Mouse (Mus musculus): ENCODE measurements around the gene Manba.
"Not testable (repeated sequence)": the region's sequence is repeated elsewhere in the genome, so short reads cannot be mapped to it uniquely, and the experiment has no call there.

Manba gene

DNA sequence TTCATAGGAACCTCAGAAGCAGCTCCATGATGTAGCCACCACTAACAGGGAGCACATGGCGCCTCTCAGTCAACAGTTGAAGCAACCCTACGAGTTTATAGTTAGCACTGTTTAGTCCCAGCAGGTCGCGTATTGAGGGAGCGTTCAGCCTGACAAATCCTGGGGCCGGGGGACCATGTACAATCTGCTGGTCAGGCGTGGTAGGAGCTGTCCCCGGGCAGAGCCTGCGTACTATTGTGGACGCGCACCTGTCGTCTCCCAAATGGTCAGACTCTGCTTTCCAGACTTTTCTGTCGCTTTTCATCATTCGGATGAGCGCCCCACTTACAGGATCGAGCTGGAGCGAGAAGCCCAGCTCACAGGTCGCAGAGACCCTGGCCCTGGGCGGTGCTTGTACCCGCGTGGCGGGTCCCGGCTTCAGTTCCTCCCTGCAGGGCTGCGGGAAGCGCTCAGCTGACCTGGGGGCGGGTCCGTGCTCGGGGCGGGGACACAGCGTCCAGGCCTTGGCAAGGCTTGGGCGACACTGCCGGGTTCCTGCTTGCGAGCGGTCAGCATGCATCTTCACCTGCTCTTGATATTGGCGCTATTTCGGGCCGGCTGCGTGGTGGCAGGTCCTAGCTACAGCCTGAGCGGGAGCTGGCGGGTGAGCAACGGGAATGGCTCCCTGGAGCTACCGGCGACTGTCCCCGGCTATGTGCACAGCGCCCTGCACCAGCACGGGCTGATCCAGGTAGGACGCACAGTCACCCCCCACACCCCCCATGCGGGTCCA, at the start of gene Manba:
Manba (plus strand) TSS at position 484 of the 772 bp plus-strand sequence.
- DNase-seq (ENCODE audit: low spot score in 2 of 2), result peak; percentile 68 to 76

- no peak for DNase-seq (ENCODE audit: low spot score in 2 of 2)
Observed at GRCm38 (mm10) chr3:135436901-135437616, 48.4 kb upstream of the Manba start.

GRCm38 (mm10) chr3:135437758-135438495, 47.5 kb upstream of the Manba start, which contains the start of gene Ube2d3:
Gene Ube2d3 (plus strand): TSS chr3:135438149.
- peak; percentile 99 to 100 for DNase-seq (ENCODE audit: low spot score in 2 of 2)

DNA sequence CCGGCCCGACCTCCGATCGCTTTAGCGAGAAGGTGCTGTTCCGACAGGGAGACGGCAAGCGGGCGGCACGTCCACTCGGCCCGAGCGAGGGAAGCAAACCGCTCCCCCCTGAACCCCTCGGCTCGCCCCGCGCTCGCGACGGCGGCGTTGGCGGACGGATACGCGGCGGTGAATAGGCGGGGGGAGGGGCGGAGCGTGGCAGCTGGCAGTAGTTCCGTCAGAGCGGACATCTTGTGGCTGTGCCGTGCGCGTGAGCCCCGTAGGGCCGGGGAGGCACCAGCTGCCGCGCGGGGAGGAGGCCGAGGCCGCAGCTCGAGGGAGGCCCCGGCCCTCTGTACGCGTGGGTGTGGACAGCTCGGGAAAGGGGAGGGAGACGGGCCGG, 46.9 kb upstream of the Manba start:
- peak; percentile 96 for DNase-seq (ENCODE audit: low spot score in 2 of 2)

DNA sequence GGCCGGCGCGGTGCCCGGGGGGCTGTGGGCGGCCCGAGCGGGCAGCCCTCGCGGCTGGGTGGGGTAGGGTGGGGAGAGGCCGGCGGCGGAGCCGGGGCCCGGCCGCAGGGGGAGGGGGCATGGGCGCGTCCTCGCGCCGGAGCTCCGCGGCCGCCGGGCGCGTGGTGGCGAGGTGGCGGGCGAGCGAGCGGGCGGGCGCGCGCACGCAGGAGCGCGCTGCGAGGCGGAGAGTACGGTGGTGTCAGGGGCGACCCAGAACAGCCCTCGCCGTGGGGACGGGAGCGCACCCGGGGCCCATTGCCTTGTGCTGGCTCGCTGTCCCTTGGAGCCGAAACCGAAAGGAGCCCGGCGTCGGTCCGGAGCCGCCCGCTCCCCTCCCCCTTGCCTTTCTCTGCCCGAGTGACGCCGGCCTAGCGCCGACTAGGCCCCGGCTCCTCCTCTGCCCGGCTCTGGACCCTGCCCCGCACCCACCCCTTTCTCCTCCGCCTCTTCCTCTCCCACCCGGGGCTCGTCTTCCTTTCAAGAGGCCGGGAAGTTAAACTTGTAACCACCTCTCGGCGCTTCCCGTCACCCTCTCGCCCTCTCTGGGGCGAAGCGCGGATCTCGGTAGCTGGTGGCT, 46.4 kb upstream of the Manba start:
- DNase-seq (ENCODE audit: low spot score in 2 of 2), result peak; percentile 84

DNA sequence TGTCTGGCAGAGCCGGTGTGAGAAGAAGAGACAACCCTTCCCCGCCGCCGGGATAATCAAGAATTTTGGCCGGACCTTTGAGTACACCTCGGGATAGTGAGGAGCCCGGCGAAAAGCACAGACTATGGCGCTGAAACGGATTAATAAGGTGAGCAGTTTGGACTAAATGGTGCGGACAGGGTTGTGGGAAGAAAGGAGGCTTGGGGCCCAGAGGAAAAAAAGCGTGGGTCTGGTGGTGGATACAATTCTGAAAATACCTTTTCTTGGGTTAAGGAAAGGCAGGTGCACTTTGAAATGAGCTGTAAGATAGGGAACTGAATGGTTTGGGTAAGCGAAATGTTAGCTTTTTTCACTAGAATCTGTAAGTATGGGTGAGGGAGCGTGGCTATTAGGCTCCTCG, 45.8 kb upstream of the Manba start:
- no peak for DNase-seq (ENCODE audit: low spot score in 2 of 2)

- peak; percentile 40 to 59 for DNase-seq (ENCODE audit: low spot score in 2 of 2)
Observed at GRCm38 (mm10) chr3:135440221-135440620, 45.2 kb upstream of the Manba start.

GRCm38 (mm10) chr3:135440621-135441020, 44.8 kb upstream of the Manba start:
- DNase-seq (ENCODE audit: low spot score in 2 of 2), result no peak

GRCm38 (mm10) chr3:135444930-135445329, 40.5 kb upstream of the Manba start:
- no peak for DNase-seq (ENCODE audit: low spot score in 2 of 2)

GRCm38 (mm10) chr3:135458981-135459380, 26.4 kb upstream of the Manba start:
- no peak for DNase-seq (ENCODE audit: low spot score in 2 of 2)

- DNase-seq (ENCODE audit: low spot score in 2 of 2), result no peak
Observed at GRCm38 (mm10) chr3:135468402-135468801, 17.0 kb upstream of the Manba start.

GRCm38 (mm10) chr3:135469146-135469545, 16.3 kb upstream of the Manba start:
- no peak for DNase-seq (ENCODE audit: low spot score in 2 of 2)

DNA sequence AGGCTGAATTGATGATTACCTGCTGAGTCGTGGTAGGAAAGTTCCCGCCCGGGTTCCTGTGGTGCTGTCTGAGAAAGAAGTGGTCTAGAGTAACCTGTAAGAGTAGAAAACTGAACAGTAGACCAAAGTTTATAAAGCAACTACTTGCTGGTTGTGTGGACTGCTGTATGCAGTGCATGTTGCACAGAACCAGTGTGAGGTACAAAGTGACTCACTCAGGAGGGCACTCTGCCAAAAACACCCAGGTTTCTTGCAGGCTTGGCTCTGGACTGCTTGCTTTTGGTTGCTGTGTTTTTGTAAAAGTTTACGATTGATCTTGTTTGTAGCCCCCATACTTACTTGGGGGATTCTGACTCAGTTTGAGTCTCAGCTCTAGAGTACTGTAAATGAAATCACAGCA, 15.4 kb upstream of the Manba start:
- DNase-seq (ENCODE audit: low spot score in 2 of 2), result peak; percentile 71 to 72

DNA sequence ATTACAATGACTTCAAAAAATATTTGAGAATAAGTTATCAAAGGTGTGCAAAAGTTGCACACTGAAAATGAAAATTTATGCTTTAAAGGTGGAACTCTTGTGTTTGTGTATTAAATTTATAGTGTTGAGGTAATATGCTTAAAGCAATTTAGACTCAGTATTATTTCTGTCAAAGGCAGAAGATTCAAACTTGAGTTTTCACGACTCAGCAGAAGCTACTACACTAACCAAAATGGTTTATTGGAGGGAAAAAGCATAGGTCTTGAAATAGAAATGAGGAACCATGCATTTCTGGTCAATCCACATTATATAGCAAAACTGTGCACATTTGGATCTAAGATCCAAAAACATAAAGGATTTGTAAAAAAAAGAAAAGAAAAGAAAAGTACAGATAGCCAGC, 14.6 kb upstream of the Manba start:
- no peak for DNase-seq (ENCODE audit: low spot score in 2 of 2)

DNA sequence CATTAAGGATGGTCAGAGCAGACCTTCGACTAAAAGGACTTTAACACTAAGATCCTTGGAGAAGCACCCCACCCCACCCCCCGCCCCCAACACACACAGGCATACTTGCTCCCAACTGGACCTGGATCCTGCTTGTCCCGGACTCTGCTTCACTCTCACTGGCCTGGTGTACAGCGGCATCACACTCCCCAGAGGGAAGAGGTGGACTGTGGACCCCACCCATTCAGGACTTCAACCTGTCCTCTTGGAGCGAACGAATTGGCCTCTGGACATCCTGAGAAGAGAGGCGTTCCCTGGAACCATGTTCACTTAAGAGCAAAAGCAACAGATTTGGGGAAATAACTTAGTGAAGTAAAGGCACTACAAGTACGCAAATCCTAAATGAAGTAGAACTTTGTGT, 10.4 kb upstream of the Manba start:
- no peak for DNase-seq (ENCODE audit: low spot score in 2 of 2)

DNA sequence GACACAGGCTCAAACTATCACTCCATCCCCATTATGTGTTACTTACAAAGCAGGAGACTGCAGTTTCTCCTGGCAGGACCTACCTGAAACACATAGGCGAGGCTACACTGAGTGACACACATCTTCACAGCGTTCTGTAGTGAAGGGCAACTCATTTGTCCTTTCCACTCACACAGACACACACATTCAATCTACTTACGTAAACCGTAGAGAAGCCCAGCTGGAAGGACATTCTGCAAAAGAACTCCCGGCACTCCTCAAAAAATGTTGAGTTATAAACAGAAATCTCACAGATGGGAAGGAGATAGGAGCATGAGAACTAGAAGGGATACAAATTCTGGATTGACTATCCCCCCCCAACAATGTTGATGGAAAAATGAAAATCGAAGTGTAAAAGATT, 9.1 kb upstream of the Manba start:
- DNase-seq (ENCODE audit: low spot score in 2 of 2), result peak; percentile 29 to 43

DNA sequence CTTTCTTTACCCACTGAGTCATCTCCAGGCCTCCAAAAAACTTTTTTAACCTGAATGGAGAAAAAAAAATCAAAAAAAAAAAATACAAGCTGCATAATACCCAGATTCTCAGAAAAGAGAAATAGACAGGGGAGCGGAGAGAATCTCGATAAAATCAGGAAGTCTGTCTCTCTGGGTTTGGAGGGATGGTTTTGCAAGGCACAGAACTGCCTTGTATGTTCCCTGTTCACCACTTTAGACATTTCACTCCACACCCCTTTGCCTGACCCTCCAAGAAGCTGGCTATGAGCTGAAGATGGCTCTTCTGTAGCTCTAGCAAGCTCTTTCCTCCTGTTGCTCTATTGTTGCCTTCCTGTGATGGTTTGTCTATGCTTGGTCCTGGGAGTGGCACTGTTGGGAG, 8.4 kb upstream of the Manba start:
- no peak for DNase-seq (ENCODE audit: low spot score in 2 of 2)

GRCm38 (mm10) chr3:135479090-135479489, 6.3 kb upstream of the Manba start:
- not testable (repeated sequence) for DNase-seq (ENCODE audit: low spot score in 2 of 2)

- DNase-seq (ENCODE audit: low spot score in 2 of 2), result no peak
Observed at GRCm38 (mm10) chr3:135480767-135481166, 4.6 kb upstream of the Manba start.

DNA sequence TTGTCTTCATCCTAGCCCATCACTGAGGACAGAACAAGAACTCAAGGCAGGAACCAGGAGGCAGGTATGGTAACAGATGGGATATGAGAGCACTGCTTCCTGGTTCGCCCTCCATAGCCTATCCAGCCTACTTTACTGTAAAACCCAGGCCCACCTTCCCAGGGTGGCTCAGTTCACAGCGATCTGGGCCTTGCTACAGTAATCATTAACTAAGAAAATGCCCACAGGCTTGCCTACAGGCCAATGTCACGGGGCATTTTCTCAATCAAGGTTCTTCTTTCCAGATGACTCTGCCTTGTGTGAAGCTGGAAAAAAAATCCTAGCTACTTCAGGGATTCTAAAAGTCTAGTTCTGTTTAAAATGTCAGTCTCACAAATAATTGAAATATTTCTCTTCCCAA, 3.8 kb upstream of the Manba start:
- DNase-seq (ENCODE audit: low spot score in 2 of 2), result no peak

DNA sequence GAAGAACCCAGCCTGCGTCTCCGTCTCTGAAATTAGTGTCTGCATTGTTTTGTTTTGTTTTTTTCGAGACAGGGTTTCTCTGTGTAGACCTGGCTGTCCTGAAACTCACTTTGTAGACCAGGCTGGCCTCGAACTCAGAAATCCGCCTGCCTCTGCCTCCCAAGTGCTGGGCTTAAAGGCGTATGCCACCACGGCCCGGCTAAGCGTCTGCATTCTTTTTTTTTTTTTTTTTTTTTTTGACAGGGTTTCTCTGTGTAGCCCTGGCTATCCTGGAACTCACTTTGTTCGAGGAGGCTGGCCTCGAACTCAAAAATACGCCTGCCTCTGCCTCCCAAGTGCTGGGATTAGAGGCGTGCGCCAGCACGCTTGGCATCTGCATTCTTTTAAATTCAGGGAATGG, 761 bp upstream of the Manba start:
- not testable (repeated sequence) for DNase-seq (ENCODE audit: low spot score in 2 of 2)

GRCm38 (mm10) chr3:135485900-135486241, 460 bp downstream of the Manba start:
- DNase-seq (ENCODE audit: low spot score in 2 of 2), result no peak
